Mouse (Mus musculus): ENCODE results near the gene Map1s. TPM values are rescaled to one million over a fixed set of nuclear protein-coding genes. Genes with fewer than 3 reads are reported as not detected.
A peak's percentile ranks its signal among the peaks of the same experiment; 100 is the strongest.

Map1s gene
- polyA plus RNA-seq, 1 experiment from 2014 or later, result 59.5 TPM

- ATAC-seq (ENCODE audit: low FRiP score), result no peak
- H3K4me1 ChIP-seq, result peaks cover 70% of the 10 kb centered on the region
Measured at GRCm38 (mm10) chr8:70866566-70866965, 39.2 kb upstream of the Map1s start.

GRCm38 (mm10) chr8:70868559-70869198 lies 37.1 kb upstream of the Map1s start:
- Histone ChIP-seq H3K4me3 (replicated peaks) (no peak overlapping the region), H3K36me3 (peaks cover 9% of the 10 kb centered on the region; the same call in 1 of the 2 replicates), H3K27me3 (replicated peaks) (no peaks in the 10 kb centered on the region), H3K27ac (replicated peaks) (peak overlapping the region; percentile 78), H3K9ac (replicated peaks) (peak overlapping the region; percentile 40), H3K9me3 (replicated peaks) (no peaks in the 10 kb centered on the region), H3K4me2 (peak overlapping the region; percentile 40), H3K4me1 (peaks cover 63% of the 10 kb centered on the region)
- ATAC-seq (ENCODE audit: low FRiP score), result no peak
- WGBS, result 15% methylated on average over 40 of the region's 40 CpGs

More at GRCm38 (mm10) chr8:70866566-70866965, 39.2 kb upstream of the Map1s start:
- peak overlapping the region; percentile 94 for H3K27ac ChIP-seq (replicated peaks)
- peaks cover 9% of the 10 kb centered on the region; the same call in 1 of the 2 replicates for H3K36me3 ChIP-seq
- 89% methylated on average over 7 of the region's 7 CpGs for WGBS
- no peak overlapping the region for H3K9ac ChIP-seq (replicated peaks)
- H3K4me2 ChIP-seq, result peak overlapping the region; percentile 86; the same call in 1 of the 2 replicates
- H3K27me3 ChIP-seq (replicated peaks), result no peaks in the 10 kb centered on the region
- H3K4me3 ChIP-seq (replicated peaks), result no peak overlapping the region; the same call in 1 of the 2 replicates
- H3K9me3 ChIP-seq (replicated peaks), result no peaks in the 10 kb centered on the region

- no peak for ATAC-seq (ENCODE audit: low FRiP score)
- peak overlapping the region; percentile 40 for H3K4me2 ChIP-seq
- peaks cover 9% of the 10 kb centered on the region; the same call in 1 of the 2 replicates for H3K36me3 ChIP-seq
- H3K27ac ChIP-seq (replicated peaks), result peak overlapping the region; percentile 78
- H3K4me3 ChIP-seq (replicated peaks), result no peak overlapping the region
- peaks cover 63% of the 10 kb centered on the region for H3K4me1 ChIP-seq
- no peaks in the 10 kb centered on the region for H3K9me3 ChIP-seq (replicated peaks)
- H3K9ac ChIP-seq (replicated peaks), result peak overlapping the region; percentile 40
- H3K27me3 ChIP-seq (replicated peaks), result no peaks in the 10 kb centered on the region
- WGBS, result 34% methylated on average over 5 of the region's 5 CpGs
Measured at GRCm38 (mm10) chr8:70869199-70869571, 36.5 kb upstream of the Map1s start.

GRCm38 (mm10) chr8:70869601-70870041 lies 36.1 kb upstream of the Map1s start:
- peaks cover 61% of the 10 kb centered on the region for H3K4me1 ChIP-seq
- H3K9me3 ChIP-seq (replicated peaks), result no peaks in the 10 kb centered on the region
- peak overlapping the region; percentile 40 for H3K9ac ChIP-seq (replicated peaks)
- ATAC-seq (ENCODE audit: low FRiP score), result no peak
- H3K36me3 ChIP-seq, result peaks cover 9% of the 10 kb centered on the region; the same call in 1 of the 2 replicates
- H3K27me3 ChIP-seq (replicated peaks), result no peaks in the 10 kb centered on the region
- H3K27ac ChIP-seq (replicated peaks), result peak overlapping the region; percentile 78
- no peak overlapping the region for H3K4me3 ChIP-seq (replicated peaks)
- WGBS, result 55% methylated on average over 16 of the region's 16 CpGs
- 0 out of 2 replicates have a peak overlapping the region, but pooled peaks have one; percentile 40 for H3K4me2 ChIP-seq

GRCm38 (mm10) chr8:70871195-70871807 lies 34.4 kb upstream of the Map1s start:
- Histone ChIP-seq H3K9me3 (replicated peaks) (no peaks in the 10 kb centered on the region), H3K4me1 (peaks cover 51% of the 10 kb centered on the region), H3K27me3 (replicated peaks) (no peaks in the 10 kb centered on the region), H3K27ac (replicated peaks) (no peak overlapping the region), H3K9ac (replicated peaks) (no peak overlapping the region), H3K36me3 (peaks cover 9% of the 10 kb centered on the region; the same call in 1 of the 2 replicates), H3K4me3 (replicated peaks) (no peak overlapping the region), H3K4me2 (no peak overlapping the region)
- 87% methylated on average over 5 of the region's 5 CpGs for WGBS
- ATAC-seq (ENCODE audit: low FRiP score), result no peak

- H3K36me3 ChIP-seq, result peaks cover 6% of the 10 kb centered on the region; the same call in 1 of the 2 replicates
- peak overlapping the region; percentile 89 for H3K27ac ChIP-seq (replicated peaks)
- no peaks in the 10 kb centered on the region for H3K9me3 ChIP-seq (replicated peaks)
- ATAC-seq (ENCODE audit: low FRiP score), result 0 out of 2 replicates have a peak, but pooled peaks have one; percentile 3
- H3K4me3 ChIP-seq (replicated peaks), result peak overlapping the region; percentile 80
- peak overlapping the region; percentile 87 for H3K4me2 ChIP-seq
- WGBS, result 7% methylated on average over 31 of the region's 31 CpGs
- H3K27me3 ChIP-seq (replicated peaks), result no peaks in the 10 kb centered on the region
- peak overlapping the region; percentile 72 for H3K9ac ChIP-seq (replicated peaks)
- H3K4me1 ChIP-seq, result peaks cover 45% of the 10 kb centered on the region
Measured at GRCm38 (mm10) chr8:70872643-70873363, 32.9 kb upstream of the Map1s start.

GRCm38 (mm10) chr8:70873364-70873985 lies 32.3 kb upstream of the Map1s start, which contains the start of gene Ccdc124:
Gene Ccdc124 (minus strand): TSS chr8:70873935.
- H3K27me3 ChIP-seq (replicated peaks), result no peaks in the 10 kb centered on the region
- H3K36me3 ChIP-seq, result no peaks in the 10 kb centered on the region
- H3K4me2 ChIP-seq, result peak within 1 kb of the TSS; percentile 87
- peak; percentile 86 for ATAC-seq (ENCODE audit: low FRiP score)
- H3K9ac ChIP-seq (replicated peaks), result peak within 1 kb of the TSS; percentile 72
- peak within 1 kb of the TSS; percentile 80 for H3K4me3 ChIP-seq (replicated peaks)
- WGBS, result 1% methylated on average over 45 of the region's 46 CpGs
- peak within 1 kb of the TSS; percentile 89 for H3K27ac ChIP-seq (replicated peaks)
- H3K9me3 ChIP-seq (replicated peaks), result no peaks in the 10 kb centered on the region
- peaks cover 39% of the 10 kb centered on the region for H3K4me1 ChIP-seq

GRCm38 (mm10) chr8:70874441-70874840 lies 31.3 kb upstream of the Map1s start:
- H3K9ac ChIP-seq (replicated peaks), result no peak overlapping the region
- H3K27me3 ChIP-seq (replicated peaks), result 0 out of 2 replicates have a peak, but pooled peaks cover under 1% of the 10 kb centered on the region
- H3K4me3 ChIP-seq (replicated peaks), result no peak overlapping the region

GRCm38 (mm10) chr8:70876382-70876781 lies 29.4 kb upstream of the Map1s start:
- no peaks in the 10 kb centered on the region for H3K9me3 ChIP-seq (replicated peaks)
- no peak for ATAC-seq (ENCODE audit: low FRiP score)
- H3K4me1 ChIP-seq, result peaks cover 27% of the 10 kb centered on the region
- H3K4me2 ChIP-seq, result no peak overlapping the region
- no peak overlapping the region for H3K27ac ChIP-seq (replicated peaks)
- H3K9ac ChIP-seq (replicated peaks), result no peak overlapping the region
- H3K27me3 ChIP-seq (replicated peaks), result 0 out of 2 replicates have a peak, but pooled peaks cover 3% of the 10 kb centered on the region
- H3K36me3 ChIP-seq, result no peaks in the 10 kb centered on the region
- no peak overlapping the region for H3K4me3 ChIP-seq (replicated peaks)
- 71% methylated on average over 4 of the region's 4 CpGs for WGBS

More at GRCm38 (mm10) chr8:70874441-70874840, 31.3 kb upstream of the Map1s start:
- Histone ChIP-seq H3K36me3 (no peaks in the 10 kb centered on the region), H3K27ac (replicated peaks) (peak overlapping the region; percentile 89; the same call in 1 of the 2 replicates), H3K4me2 (no peak overlapping the region), H3K9me3 (replicated peaks) (no peaks in the 10 kb centered on the region), H3K4me1 (peaks cover 29% of the 10 kb centered on the region)
- 89% methylated on average over 13 of the region's 13 CpGs for WGBS
- ATAC-seq (ENCODE audit: low FRiP score), result no peak

GRCm38 (mm10) chr8:70878178-70878577 lies 27.6 kb upstream of the Map1s start:
- H3K9me3 ChIP-seq (replicated peaks), result no peaks in the 10 kb centered on the region
- peaks cover 13% of the 10 kb centered on the region for H3K4me1 ChIP-seq
- H3K36me3 ChIP-seq, result no peaks in the 10 kb centered on the region
- H3K27me3 ChIP-seq (replicated peaks), result 0 out of 2 replicates have a peak, but pooled peaks cover 3% of the 10 kb centered on the region
- ATAC-seq (ENCODE audit: low FRiP score), result no peak
- no peak overlapping the region for H3K4me2 ChIP-seq
- 57% methylated on average over 2 of the region's 2 CpGs for WGBS
- H3K9ac ChIP-seq (replicated peaks), result no peak overlapping the region
- no peak overlapping the region for H3K4me3 ChIP-seq (replicated peaks)
- H3K27ac ChIP-seq (replicated peaks), result no peak overlapping the region

GRCm38 (mm10) chr8:70879500-70879899 lies 26.2 kb upstream of the Map1s start:
- WGBS, result 44% methylated on average over 4 of the region's 4 CpGs
- Histone ChIP-seq H3K27me3 (replicated peaks) (0 out of 2 replicates have a peak, but pooled peaks cover 3% of the 10 kb centered on the region), H3K4me2 (no peak overlapping the region), H3K36me3 (no peaks in the 10 kb centered on the region), H3K4me1 (peaks cover 5% of the 10 kb centered on the region; the same call in 1 of the 2 replicates), H3K9me3 (replicated peaks) (no peaks in the 10 kb centered on the region), H3K4me3 (replicated peaks) (no peak overlapping the region), H3K9ac (replicated peaks) (no peak overlapping the region), H3K27ac (replicated peaks) (no peak overlapping the region)
- ATAC-seq (ENCODE audit: low FRiP score), result no peak

Measured in neural tube, embryonic 15.5 days (tissue).